Mouse (Mus musculus) cerebellum, adult 2 months (tissue): ENCODE measurements around the gene Zdhhc24. TPM values are rescaled to one million over a fixed set of nuclear protein-coding genes. Genes with fewer than 3 reads are reported as not detected.

ENCODE experiments used
- DNase-seq, 2 experiments: peaks; one replicate each; pipeline ENCODE4 v3.0.0; 2021
- H3K27ac ChIP-seq: fragments of 200-500 bp; 2 replicates; pipeline ENCODE4 v1.5.1; 2012; ENCODE audit warnings: low read length, control low read depth, inconsistent platforms; ENCODE audit not compliant: insufficient read depth
- H3K27me3 ChIP-seq: fragments of 200-500 bp; 2 replicates; pipeline ENCODE4 v1.6.1; 2012; ENCODE audit warnings: inconsistent platforms, mild to moderate bottlenecking, low read length, moderate library complexity; ENCODE audit not compliant: control insufficient read depth, insufficient read depth
- H3K4me1 ChIP-seq: fragments of 200-500 bp; 2 replicates; pipeline ENCODE4 v1.6.1; 2011; ENCODE audit warnings: low read length; ENCODE audit not compliant: control insufficient read depth, insufficient read depth
- H3K4me3 ChIP-seq: fragments of 200-500 bp; replicated peaks from 2 replicates; pipeline ENCODE3; 2011; ENCODE audit warnings: mild to moderate bottlenecking, low read depth, low read length, control low read depth; ENCODE audit not compliant: insufficient read depth
- CTCF ChIP-seq: fragments of 200-500 bp; IDR thresholded peaks from 2 replicates; pipeline ENCODE4 v1.5.1; 2011; ENCODE audit warnings: low read depth, mild to moderate bottlenecking, control low read depth, low read length, moderate library complexity, borderline replicate concordance; ENCODE audit not compliant: insufficient read depth
- POLR2A ChIP-seq: fragments of 200-500 bp; IDR thresholded peaks from 2 replicates; pipeline ENCODE4 v1.6.1; 2011; ENCODE audit warnings: low read length, control low read depth, borderline replicate concordance; ENCODE audit not compliant: insufficient read depth
- WGBS: fragments of 180-500 bp; shearing (Covaris S2); methylation state at CpG from one replicate; pipeline ENCODE4 v1.1.7; 2018; 5-methylcytosine and 5-hydroxymethylcytosine counted together
- polyA plus RNA-seq: library from polyadenylated mRNA; depleted of rRNA; stranded (reverse); fragments of >200 nt; gene quantifications from 2 replicates; pipeline ENCODE4 v1.2.3, GENCODE M21; 2012; rRNA removed

Gene Zdhhc24
- 36.2 and 37.0 TPM in 2 replicates for polyA plus RNA-seq

- TF ChIP-seq CTCF = no peak
- TF ChIP-seq POLR2A = peak; percentile 53; the same call in 1 of the 2 replicates
- H3K27me3 ChIP-seq = no peaks in the 10 kb centered on the region
- peak; percentile 95 to 96 for DNase-seq
- no peak within 1 kb of the TSS for H3K27ac ChIP-seq
- peak within 1 kb of the TSS; percentile 64 for H3K4me3 ChIP-seq
- H3K4me1 ChIP-seq = 0 out of 2 replicates have a peak, but pooled peaks cover 4% of the 10 kb centered on the region
- 1% methylated on average over 52 of the region's 52 CpGs for WGBS
These were observed at the start of gene Zdhhc24 for GRCm38 (mm10) chr19:4878405-4879323. TSS of gene Zdhhc24 (plus strand) at chr19:4878668.

- Histone ChIP-seq H3K4me3 (no peak overlapping the region), H3K4me1 (peaks cover 6% of the 10 kb centered on the region), H3K27ac (no peak overlapping the region), H3K27me3 (no peaks in the 10 kb centered on the region)
- DNase-seq = peak; percentile 86
- 4% methylated on average over 7 of the region's 7 CpGs for WGBS
- no peak for TF ChIP-seq POLR2A
- TF ChIP-seq CTCF = no peak
These were observed 49.3 kb upstream of the Zdhhc24 start for GRCm38 (mm10) chr19:4829156-4829555.

- Histone ChIP-seq H3K27ac (no peak overlapping the region), H3K27me3 (no peaks in the 10 kb centered on the region), H3K4me3 (no peak overlapping the region), H3K4me1 (peaks cover 6% of the 10 kb centered on the region)
- TF ChIP-seq CTCF (no peak), POLR2A (no peak)
- DNase-seq = no peak
- 62% methylated on average over 8 of the region's 8 CpGs for WGBS
These were observed 44.5 kb upstream of the Zdhhc24 start for GRCm38 (mm10) chr19:4833977-4834376.

GRCm38 (mm10) chr19:4836096-4836495, 42.4 kb upstream of the Zdhhc24 start:
- WGBS = 66% methylated on average over 2 of the region's 2 CpGs
- TF ChIP-seq CTCF = no peak
- TF ChIP-seq POLR2A = no peak
- Histone ChIP-seq H3K4me1 (0 out of 2 replicates have a peak, but pooled peaks cover 3% of the 10 kb centered on the region), H3K27ac (no peak overlapping the region), H3K27me3 (no peaks in the 10 kb centered on the region), H3K4me3 (no peak overlapping the region)
- DNase-seq = no peak

- WGBS = 63% methylated on average over 6 of the region's 6 CpGs
- DNase-seq = no peak
- Histone ChIP-seq H3K4me1 (0 out of 2 replicates have a peak, but pooled peaks cover 3% of the 10 kb centered on the region), H3K27me3 (no peaks in the 10 kb centered on the region), H3K4me3 (no peak overlapping the region), H3K27ac (no peak overlapping the region)
- no peak for TF ChIP-seq POLR2A
- no peak for TF ChIP-seq CTCF
These were observed 41.4 kb upstream of the Zdhhc24 start for GRCm38 (mm10) chr19:4837049-4837448.

- 0 out of 2 replicates have a peak, but pooled peaks cover 3% of the 10 kb centered on the region for H3K4me1 ChIP-seq
- peak overlapping the region; percentile 92 for H3K4me3 ChIP-seq
- H3K27me3 ChIP-seq = no peaks in the 10 kb centered on the region
- 24% methylated on average over 10 of the region's 10 CpGs for WGBS
- no peak for DNase-seq
- TF ChIP-seq POLR2A = no peak
- TF ChIP-seq CTCF = no peak
- H3K27ac ChIP-seq = no peak overlapping the region
These were observed 39.8 kb upstream of the Zdhhc24 start for GRCm38 (mm10) chr19:4838526-4839140.

- WGBS = under 1% methylated on average over 25 of the region's 25 CpGs
- DNase-seq = peak; percentile 97
- H3K4me3 ChIP-seq = peak within 1 kb of the TSS; percentile 92
- H3K4me1 ChIP-seq = 0 out of 2 replicates have a peak, but pooled peaks cover 3% of the 10 kb centered on the region
- TF ChIP-seq CTCF (no peak), POLR2A (peak; percentile 54; the same call in 1 of the 2 replicates)
- no peak within 1 kb of the TSS for H3K27ac ChIP-seq
- H3K27me3 ChIP-seq = no peaks in the 10 kb centered on the region
These were observed 39.3 kb upstream of the Zdhhc24 start, which contains the start of the genes Ccs and Ccdc87 for GRCm38 (mm10) chr19:4839149-4839548. TSS of gene Ccs (minus strand) at chr19:4839332. TSS of gene Ccdc87 (plus strand) at chr19:4839366.

GRCm38 (mm10) chr19:4840848-4841247, 37.6 kb upstream of the Zdhhc24 start:
- no peak for TF ChIP-seq POLR2A
- TF ChIP-seq CTCF = no peak
- H3K4me1 ChIP-seq = 0 out of 2 replicates have a peak, but pooled peaks cover 3% of the 10 kb centered on the region
- 85% methylated on average over 9 of the region's 9 CpGs for WGBS
- no peak overlapping the region for H3K4me3 ChIP-seq
- no peak for DNase-seq
- no peak overlapping the region for H3K27ac ChIP-seq
- H3K27me3 ChIP-seq = no peaks in the 10 kb centered on the region
